Mouse (Mus musculus): ENCODE data around the gene Ablim1. TPM values are rescaled to one million over a fixed set of nuclear protein-coding genes. Genes with fewer than 3 reads are reported as not detected.

Gene Ablim1
- total RNA-seq, 2 experiments from 2014 or later = 50.9 to 59.8 TPM

- no peak for DNase-seq (ENCODE audit: low spot score in 2 of 2)
These were observed 288.2 kb downstream of the Ablim1 start for GRCm38 (mm10) chr19:57026501-57026900.

GRCm38 (mm10) chr19:57017785-57018179 lies 296.9 kb downstream of the Ablim1 start:
- no peak for DNase-seq (ENCODE audit: low spot score in 2 of 2)

DNA sequence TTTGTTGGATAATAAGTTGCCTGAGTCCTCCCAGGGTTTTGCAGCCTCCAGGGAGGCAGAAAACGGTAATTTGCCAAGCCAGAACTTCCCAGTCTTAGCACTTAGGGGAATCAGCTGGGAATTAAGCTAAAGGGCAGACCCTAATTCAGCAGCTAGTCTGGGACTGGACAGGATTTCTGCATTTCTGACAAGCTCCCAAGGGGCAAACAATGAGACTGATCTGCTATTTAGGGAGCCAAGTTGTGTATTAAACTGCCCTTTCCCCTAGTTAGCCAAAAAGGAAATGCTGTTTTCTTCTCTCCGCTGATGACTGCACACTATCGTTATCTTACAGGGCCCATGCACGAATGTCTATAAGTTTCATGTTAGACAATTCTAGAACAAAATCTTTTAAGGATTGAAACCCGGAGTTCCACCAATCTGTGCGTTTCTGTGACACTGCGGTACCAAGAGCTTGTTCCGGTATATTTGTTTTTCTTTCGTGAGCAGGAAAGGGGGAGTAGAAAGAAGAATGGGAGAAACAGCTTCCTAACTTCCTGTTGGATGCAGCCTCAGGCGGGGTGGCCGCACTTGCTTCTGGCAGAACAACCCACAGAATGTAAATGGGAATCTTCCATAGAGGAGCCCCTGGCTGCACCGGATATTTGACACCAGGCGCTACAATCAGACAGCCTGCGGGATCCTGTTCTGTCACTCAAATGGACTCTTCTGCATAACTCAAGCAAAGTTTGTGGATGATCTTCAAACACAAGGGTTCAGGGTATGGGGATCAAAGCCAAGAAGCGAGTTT lies 297.5 kb downstream of the Ablim1 start:
- no peak for DNase-seq (ENCODE audit: low spot score in 2 of 2)

DNA sequence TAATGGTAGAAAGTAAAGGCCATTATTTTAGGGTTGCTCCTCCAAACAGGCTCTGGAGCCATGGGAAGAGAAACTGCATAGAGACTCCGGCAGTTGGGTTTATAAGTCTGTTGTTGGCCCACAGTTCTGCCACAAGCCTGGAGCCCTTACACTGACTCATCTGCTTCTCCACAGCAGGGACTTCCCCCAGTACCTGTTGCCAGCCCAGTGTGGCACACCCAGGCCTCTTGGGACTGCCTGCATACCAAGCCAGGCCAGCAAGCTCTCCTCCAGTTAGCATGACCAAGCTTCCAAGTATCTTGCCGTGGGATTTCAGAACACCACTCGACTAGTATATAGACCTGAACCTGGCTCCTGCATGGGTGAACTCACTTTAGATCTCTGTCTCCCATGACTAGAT lies 299.9 kb downstream of the Ablim1 start:
- no peak for DNase-seq (ENCODE audit: low spot score in 2 of 2)

GRCm38 (mm10) chr19:57013271-57013677 lies 301.4 kb downstream of the Ablim1 start:
- no peak for DNase-seq (ENCODE audit: low spot score in 2 of 2)

GRCm38 (mm10) chr19:57012068-57012467 lies 302.7 kb downstream of the Ablim1 start:
- no peak for DNase-seq (ENCODE audit: low spot score in 2 of 2)

- no peak for DNase-seq (ENCODE audit: low spot score in 2 of 2)
These were observed 304.7 kb downstream of the Ablim1 start for GRCm38 (mm10) chr19:57010064-57010463.

DNA sequence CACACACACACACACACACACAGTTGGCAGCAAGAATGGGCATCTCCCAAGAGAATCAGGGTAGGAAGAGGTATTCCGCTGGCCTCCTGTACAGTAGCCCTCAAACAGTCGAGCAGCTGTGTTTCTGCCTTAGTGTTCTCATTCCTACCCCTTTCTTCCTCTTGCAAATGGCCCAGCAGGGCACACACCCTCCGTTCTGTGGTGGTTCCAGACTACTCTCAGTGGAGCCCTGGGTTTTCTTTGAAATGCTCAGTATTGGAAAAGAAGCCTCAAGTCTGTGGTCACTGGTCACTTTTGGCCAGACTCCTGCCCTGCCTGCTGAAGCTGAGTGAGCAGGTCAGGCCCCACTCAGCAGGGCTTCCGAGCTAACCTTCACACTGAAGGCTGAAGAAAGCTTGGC lies 305.1 kb downstream of the Ablim1 start:
- DNase-seq (ENCODE audit: low spot score in 2 of 2) = no peak

DNA sequence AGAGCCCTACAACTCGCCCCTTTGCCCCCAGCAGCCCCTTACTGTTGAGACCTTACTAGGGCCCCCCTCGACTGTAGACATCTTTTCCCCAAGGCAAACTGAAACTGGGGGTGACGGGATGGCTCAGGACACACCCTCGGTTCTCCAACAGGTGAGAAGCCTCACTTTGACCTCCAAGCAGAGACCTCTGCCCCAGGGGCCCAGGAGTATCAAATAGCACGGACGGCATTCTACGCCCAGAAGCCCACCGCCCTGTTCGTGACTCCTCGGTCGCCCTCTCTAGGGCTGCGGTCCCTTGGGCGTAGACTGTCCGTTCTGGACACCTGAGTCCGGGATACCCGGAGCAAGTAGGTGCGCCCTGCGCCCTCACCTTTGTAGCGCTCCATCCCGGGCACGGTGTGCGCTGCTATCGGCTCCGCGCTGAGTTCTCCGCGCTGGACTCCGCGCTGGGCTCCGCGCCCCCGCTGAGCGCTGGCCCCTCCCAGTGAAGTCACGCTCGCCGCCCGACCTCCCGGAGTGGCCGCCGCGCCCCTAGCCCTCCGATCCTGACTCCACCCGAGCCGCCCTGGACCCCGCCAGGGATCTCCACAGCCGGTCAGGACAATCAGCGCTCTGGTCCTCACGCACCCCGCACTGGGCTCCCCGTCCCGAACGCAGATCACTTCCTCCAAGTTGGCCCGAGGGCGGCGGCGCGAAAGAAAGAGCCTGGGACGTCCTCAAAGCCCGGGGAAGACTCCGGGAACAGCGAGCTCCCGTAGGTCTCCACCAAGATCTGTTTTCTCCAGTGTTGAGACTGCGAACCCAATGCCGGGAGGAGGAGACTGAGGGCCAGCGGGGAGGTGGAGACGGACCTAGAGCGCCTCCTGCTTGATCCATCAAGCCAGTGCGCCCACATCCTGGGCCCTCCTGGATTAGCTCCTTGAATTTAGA lies 306.7 kb downstream of the Ablim1 start, which contains the start of gene Afap1l2:
TSS of gene Afap1l2 (minus strand) at position 448 of the 930 bp plus-strand sequence.
- DNase-seq (ENCODE audit: low spot score in 2 of 2) = peak; percentile 16 to 20

DNA sequence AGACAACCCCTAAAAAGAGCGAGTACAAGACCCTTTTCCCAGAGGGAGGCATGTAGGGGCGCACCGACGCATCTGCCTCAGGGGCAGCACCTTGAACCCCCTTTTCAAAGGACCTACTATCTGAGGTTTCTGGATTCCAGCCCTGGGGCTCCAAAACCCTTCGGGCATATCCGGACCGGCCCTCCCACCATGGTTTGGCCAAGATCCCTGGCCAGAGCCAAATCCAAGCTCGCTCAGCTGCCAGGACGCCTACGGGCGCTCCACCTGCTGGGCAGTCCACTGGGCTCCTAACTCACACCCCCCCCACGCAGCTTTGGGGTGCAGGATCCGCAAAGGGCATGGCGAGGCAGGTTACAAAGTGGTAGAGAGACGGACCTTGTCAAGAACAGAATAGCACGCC lies 307.4 kb downstream of the Ablim1 start:
- no peak for DNase-seq (ENCODE audit: low spot score in 2 of 2)

DNA sequence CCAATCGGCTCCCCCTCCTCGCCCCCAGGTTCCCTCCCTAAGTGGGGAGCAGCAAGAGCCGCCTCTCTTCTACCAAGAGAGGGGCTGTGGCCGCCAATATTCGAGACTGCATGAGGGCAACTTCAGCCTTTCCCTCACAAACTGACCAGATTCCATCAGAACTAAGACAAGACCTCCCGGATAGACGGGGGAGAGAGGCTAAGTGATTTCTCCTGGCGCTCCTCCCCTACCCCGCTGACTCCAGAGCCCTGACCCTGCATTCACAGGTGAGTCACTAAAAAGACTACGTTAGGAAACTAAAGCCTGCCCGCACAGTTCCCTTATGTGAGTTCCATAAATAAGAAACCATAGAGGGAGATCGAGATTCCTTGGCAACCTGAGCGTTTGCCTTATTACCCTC lies 307.9 kb downstream of the Ablim1 start:
- DNase-seq (ENCODE audit: low spot score in 2 of 2) = no peak

- DNase-seq (ENCODE audit: low spot score in 2 of 2) = no peak
These were observed 309.7 kb downstream of the Ablim1 start for GRCm38 (mm10) chr19:57005062-57005461.

- DNase-seq (ENCODE audit: low spot score in 2 of 2) = no peak
These were observed 311.3 kb downstream of the Ablim1 start for GRCm38 (mm10) chr19:57003460-57003810.

DNA sequence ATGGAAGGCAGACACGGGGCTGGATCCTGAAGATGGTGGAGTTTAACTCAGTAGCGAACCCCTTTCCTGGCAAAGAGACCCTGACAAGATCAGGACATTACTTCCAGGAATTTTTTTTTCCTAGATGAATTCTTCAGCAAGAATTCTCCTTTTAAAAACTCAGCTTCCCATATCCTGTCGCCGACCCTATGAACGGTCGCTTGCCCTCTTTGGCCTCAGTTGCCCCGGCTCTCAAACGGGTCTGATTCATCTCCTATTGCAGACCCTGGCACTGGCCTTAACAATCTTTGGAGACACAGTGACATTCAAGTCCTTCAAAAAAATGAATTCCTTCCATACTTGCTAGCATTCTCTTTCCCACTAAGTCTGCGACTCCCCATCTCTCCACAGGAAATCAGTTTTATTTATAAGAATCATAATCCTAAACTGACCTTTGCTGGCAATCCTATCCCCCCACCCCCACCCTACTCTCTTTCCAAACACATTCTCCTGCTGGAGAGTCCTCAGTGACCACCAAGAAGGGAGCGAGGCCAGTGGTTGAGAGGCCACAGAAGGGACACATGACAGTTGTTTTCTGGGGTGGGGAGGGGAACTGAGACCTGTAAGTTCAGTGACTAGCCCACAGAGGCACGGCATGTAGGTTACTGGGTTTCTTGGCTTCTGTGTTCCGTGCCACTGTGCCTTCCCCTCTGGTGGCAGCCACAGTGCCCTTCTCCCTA lies 311.8 kb downstream of the Ablim1 start:
- no peak for DNase-seq (ENCODE audit: low spot score in 2 of 2)

- no peak for DNase-seq (ENCODE audit: low spot score in 2 of 2)
These were observed 312.8 kb downstream of the Ablim1 start for GRCm38 (mm10) chr19:57001926-57002325.

DNA sequence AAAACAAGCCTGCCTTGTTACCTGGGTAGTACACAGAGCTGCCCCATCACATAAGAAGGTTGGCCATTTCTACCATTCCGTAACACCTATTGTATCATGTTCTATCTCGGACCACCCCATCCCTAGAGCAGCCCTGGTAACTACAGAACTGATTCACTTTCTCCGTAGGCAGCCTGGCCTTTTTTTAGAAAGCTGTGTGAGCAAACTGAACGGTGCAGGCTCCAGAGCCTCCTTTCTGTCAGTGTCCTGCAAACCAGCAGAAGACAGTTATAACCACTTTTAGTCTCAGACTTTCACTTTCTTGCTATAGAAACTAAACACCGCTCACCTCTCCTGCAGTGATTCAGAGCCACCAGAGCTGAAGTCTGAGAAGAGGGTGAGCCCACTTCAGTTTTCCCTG lies 314.1 kb downstream of the Ablim1 start:
- DNase-seq (ENCODE audit: low spot score in 2 of 2) = no peak

DNA sequence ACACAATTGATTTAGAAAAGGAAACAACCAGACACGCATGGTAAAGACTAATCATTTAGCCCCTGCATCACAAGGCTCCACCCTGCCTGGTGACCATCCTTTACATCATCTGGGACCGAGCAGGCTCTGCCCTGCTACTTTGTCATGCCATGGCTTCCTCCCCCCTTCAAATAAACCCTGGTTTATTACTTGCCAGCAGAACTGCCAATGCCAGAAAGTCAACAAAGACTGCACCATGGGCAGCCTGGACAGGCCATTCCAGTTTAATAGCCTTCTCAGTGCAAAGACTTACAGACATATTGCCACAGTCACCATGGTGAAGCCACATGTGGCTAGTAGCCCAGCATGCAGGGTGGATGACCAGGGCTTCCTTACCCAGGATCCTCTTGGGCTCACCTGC lies 314.9 kb downstream of the Ablim1 start:
- no peak for DNase-seq (ENCODE audit: low spot score in 2 of 2)

- DNase-seq (ENCODE audit: low spot score in 2 of 2) = no peak
These were observed 315.8 kb downstream of the Ablim1 start for GRCm38 (mm10) chr19:56998910-56999309.

- DNase-seq (ENCODE audit: low spot score in 2 of 2) = no peak
These were observed 316.4 kb downstream of the Ablim1 start for GRCm38 (mm10) chr19:56998331-56998730.

DNA sequence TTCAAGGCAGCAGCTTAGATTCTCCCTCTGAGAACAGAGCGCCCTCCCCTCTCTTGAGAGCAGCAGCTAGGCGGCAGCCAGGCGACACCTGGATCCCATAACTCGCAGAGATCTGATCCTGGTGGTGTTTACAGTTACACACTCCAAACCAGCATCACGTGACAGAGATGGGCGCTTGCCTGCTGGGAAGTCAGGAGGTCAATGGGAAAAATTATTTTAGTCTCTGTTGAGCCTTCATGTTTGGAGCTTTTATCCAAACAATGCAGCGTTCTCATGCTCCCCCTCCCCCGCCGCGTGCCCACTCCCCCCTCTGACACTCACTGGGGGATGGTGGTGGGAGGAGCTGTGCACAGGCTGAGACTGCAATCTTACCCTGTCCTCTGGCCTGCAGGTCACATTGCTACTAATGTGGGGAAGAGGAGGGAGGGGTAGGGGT lies 317.5 kb downstream of the Ablim1 start:
- no peak for DNase-seq (ENCODE audit: low spot score in 2 of 2)

DNA sequence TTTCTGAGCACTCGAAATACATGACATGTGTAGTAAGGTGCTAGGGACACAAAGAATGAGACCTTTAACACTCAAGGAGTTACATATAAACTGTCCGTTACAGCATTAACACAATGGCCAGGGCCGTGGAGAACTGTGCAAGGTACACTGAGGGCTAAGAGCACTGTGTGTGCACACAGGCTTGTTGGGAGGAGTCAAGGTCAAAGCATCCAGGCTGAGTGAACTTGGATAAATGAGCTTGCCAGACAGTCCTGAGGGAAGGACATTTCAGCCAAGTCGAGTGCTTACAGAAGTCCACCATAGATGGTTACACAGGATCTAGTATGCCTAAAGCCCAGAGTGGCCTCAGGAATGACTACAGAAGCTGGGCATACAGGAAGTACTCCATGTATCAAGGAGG lies 319.3 kb downstream of the Ablim1 start:
- no peak for DNase-seq (ENCODE audit: low spot score in 2 of 2)
